19 mouse cellular contexts compared by ENCODE assay signal in genomic region chr15:91439883-91440282, GRCm38 (mm10).
DNase-seq lines count a peak whose midpoint lies in the region; ATAC-seq and TF ChIP-seq lines count a peak whose summit lies in the region.
"Had no signal": no experiment of that assay in that cellular context is flagged by ENCODE, and none has a peak within 500 bp of the region (broad histone marks: within the 10 kb centered on the region; RNA-seq: fewer than 3 reads in every experiment).

No protein-coding gene starts in this region.

- TF ChIP-seq POLR2A in brain, embryonic 14.5 days (IDR thresholded peaks at IDR 0.05; ENCODE audit: borderline replicate concordance, extremely low read depth, insufficient read depth, insufficient read length, poor library complexity, severe bottlenecking): no peak

- H3K27me3 ChIP-seq in hindbrain, embryonic 12.5 days: no peaks in the 10 kb centered on the region
- H3K27me3 ChIP-seq: CH12.LX; heart, embryonic 13.5 days; limb, embryonic 12.5 days; liver, embryonic 13.5 days; midbrain, embryonic 15.5 days had no signal

- intact Hi-C loops in heart, postnatal 10 days (cut with DNase I): no loop called here

- TF ChIP-seq CTCF in brain, embryonic 14.5 days (IDR thresholded peaks at IDR 0.05; ENCODE audit: borderline replicate concordance, extremely low read depth, insufficient read depth, insufficient read length): no peak

- peak; percentile 54 to 65 for DNase-seq in cerebellum, adult 18-20 months
- no peak for DNase-seq in cerebellum, postnatal 4 days (ENCODE audit: low spot score in 2 of 2)
- DNase-seq in layer of hippocampus, adult 11-12 months (ENCODE audit: low spot score): peak; percentile 37
- no peak for DNase-seq in layer of hippocampus, postnatal 10 days (ENCODE audit: low spot score in 2 of 2)
- peak; percentile 43 for DNase-seq in brain, embryonic 14.5 days (ENCODE audit: low read depth)
- DNase-seq in layer of hippocampus, adult 9-11 months: peak; percentile 50
- DNase-seq in heart, postnatal 10 days: no peak
- DNase-seq: heart, adult 11 months; heart, postnatal 4 days; kidney, adult 2 months; kidney, postnatal 14 days; liver, embryonic 13.5 days; spleen, adult 18-20 months had no signal

- no peaks in the 10 kb centered on the region for H3K9me3 ChIP-seq in hindbrain, embryonic 12.5 days (replicated peaks)
- H3K9me3 ChIP-seq: embryonic facial prominence, embryonic 10.5 days; heart, embryonic 13.5 days; limb, embryonic 12.5 days; liver, embryonic 13.5 days; midbrain, embryonic 15.5 days had no signal

- no peak for ATAC-seq in hindbrain, embryonic 12.5 days (ENCODE audit: low FRiP score)
- ATAC-seq: midbrain, embryonic 15.5 days had no signal

- no peak overlapping the region for H3K4me3 ChIP-seq in hindbrain, embryonic 12.5 days
- H3K4me3 ChIP-seq: embryonic facial prominence, embryonic 10.5 days; heart, embryonic 13.5 days; limb, embryonic 12.5 days; liver, embryonic 13.5 days; midbrain, embryonic 15.5 days had no signal

- no peaks in the 10 kb centered on the region for H3K4me1 ChIP-seq in hindbrain, embryonic 12.5 days
- H3K4me1 ChIP-seq: embryonic facial prominence, embryonic 10.5 days; limb, embryonic 12.5 days; liver, embryonic 13.5 days; midbrain, embryonic 15.5 days had no signal

- H3K4me2 ChIP-seq in hindbrain, embryonic 12.5 days (replicated peaks): no peak overlapping the region
- H3K4me2 ChIP-seq: heart, embryonic 13.5 days; limb, embryonic 12.5 days; liver, embryonic 13.5 days; midbrain, embryonic 15.5 days had no signal

- H3K36me3 ChIP-seq in hindbrain, embryonic 12.5 days: no peaks in the 10 kb centered on the region
- H3K36me3 ChIP-seq: embryonic facial prominence, embryonic 10.5 days; heart, embryonic 13.5 days; limb, embryonic 12.5 days; liver, embryonic 13.5 days; midbrain, embryonic 15.5 days had no signal

- 88% methylated on average over 2 of the region's 2 CpGs for WGBS in hindbrain, embryonic 12.5 days

- no peak overlapping the region for H3K27ac ChIP-seq in hindbrain, embryonic 12.5 days
- H3K27ac ChIP-seq: embryonic facial prominence, embryonic 10.5 days; heart, embryonic 13.5 days; limb, embryonic 12.5 days; liver, embryonic 13.5 days; midbrain, embryonic 15.5 days had no signal

- no peak overlapping the region for H3K9ac ChIP-seq in hindbrain, embryonic 12.5 days
- H3K9ac ChIP-seq: heart, embryonic 13.5 days; limb, embryonic 12.5 days; liver, embryonic 13.5 days; midbrain, embryonic 15.5 days had no signal

Comparison
In these comparisons a context has a peak if more than half of its experiments do, and no peak if none do; other contexts are left out.
1. DNase-seq: peak in cerebellum, adult 18-20 months (2 of 2), layer of hippocampus, adult 11-12 months (single experiment), brain, embryonic 14.5 days (single experiment) and layer of hippocampus, adult 9-11 months (single experiment); none in cerebellum, postnatal 4 days (0 of 2), layer of hippocampus, postnatal 10 days (0 of 2) and heart, postnatal 10 days (0 of 2).